Mouse (Mus musculus): Measurements from ENCODE around the gene Ascl3. TPM values are rescaled to one million over a fixed set of nuclear protein-coding genes. Genes with fewer than 3 reads are reported as not detected.

Ascl3 gene
- total and polyA plus RNA-seq, 3 experiments, result not detected

DNA sequence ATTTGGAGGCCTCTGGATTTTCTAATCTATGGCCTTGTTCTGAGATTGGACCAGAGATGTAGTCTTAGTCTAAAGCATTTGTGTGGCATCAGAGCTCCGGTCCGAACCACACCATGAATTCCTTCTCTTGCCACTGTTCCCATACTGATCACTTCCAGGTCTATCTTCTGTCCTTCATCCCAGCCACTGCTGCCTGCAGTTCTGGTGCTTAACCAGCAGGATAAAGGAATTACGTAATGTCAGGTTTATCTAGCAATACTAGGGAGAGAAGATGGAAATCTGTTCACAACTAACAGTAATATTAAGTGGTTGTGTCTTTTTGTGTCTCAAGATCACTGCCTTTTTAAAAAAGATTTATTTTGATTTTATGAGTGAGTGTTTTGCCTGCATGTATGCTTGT lies 41.4 kb downstream of the Ascl3 start:
- H3K4me1 ChIP-seq (ENCODE audit: control insufficient read depth in 1 of 2, insufficient read depth in 2 of 2, low read length in 2 of 2), result peaks cover 0 to 7% of the 10 kb centered on the region in 2 experiments; a peak in 2 of 4 replicates
- H3K27ac ChIP-seq (ENCODE audit: control insufficient read depth, low read depth, low read length), result no peak overlapping the region
- H3K36me3 ChIP-seq (ENCODE audit: control insufficient read depth in 1 of 2, insufficient read depth in 2 of 2, low read length in 2 of 2), result no peaks in the 10 kb centered on the region; a peak in 1 of 4 replicates
- DNase-seq (ENCODE audit: low read depth, low spot score), result no peak
- TF ChIP-seq NELFE (IDR thresholded peaks at IDR 0.05; ENCODE audit: low read depth, low read length) (no peak), GATA1 (IDR thresholded peaks at IDR 0.05; ENCODE audit: low read depth, low read length) (no peak), MYB (IDR thresholded peaks at IDR 0.05; ENCODE audit: low read depth, low read length) (no peak), ZKSCAN1 (IDR thresholded peaks at IDR 0.05; ENCODE audit: low read depth, low read length) (no peak), TBP (IDR thresholded peaks at IDR 0.05; ENCODE audit: low read depth, low read length) (no peak), POLR2AphosphoS5 (IDR thresholded peaks at IDR 0.05; ENCODE audit: borderline replicate concordance, low read depth, low read length) (no peak)
- no peaks in the 10 kb centered on the region for H3K79me2 ChIP-seq (ENCODE audit: control insufficient read depth, insufficient read depth, low read length, poor library complexity)
- H3K9ac ChIP-seq (ENCODE audit: control insufficient read depth, low read depth, low read length, poor library complexity, severe bottlenecking), result no peak overlapping the region
- H3K9me3 ChIP-seq (replicated peaks; ENCODE audit: insufficient read depth, low read length), result no peaks in the 10 kb centered on the region
- no peaks in the 10 kb centered on the region for H3K27me3 ChIP-seq (ENCODE audit: control insufficient read depth in 1 of 2, insufficient read depth in 2 of 2, low read length in 2 of 2)
- H3K4me3 ChIP-seq (ENCODE audit: control insufficient read depth in 1 of 2, insufficient read depth in 1 of 2, low read depth in 2 of 2, low read length in 2 of 2), result no peak overlapping the region

GRCm38 (mm10) chr7:109686585-109687128 lies 44.9 kb downstream of the Ascl3 start:
- TF ChIP-seq MXI1 (IDR thresholded peaks at IDR 0.05; ENCODE audit: low read depth, low read length) (no peak), BHLHE40 (IDR thresholded peaks at IDR 0.05; ENCODE audit: borderline replicate concordance, low read depth, low read length) (no peak), GATA1 (IDR thresholded peaks at IDR 0.05; ENCODE audit: low read depth, low read length) (no peak), CHD1 (IDR thresholded peaks at IDR 0.05; ENCODE audit: low read depth, low read length) (no peak), ZC3H11A (IDR thresholded peaks at IDR 0.05; ENCODE audit: low read depth, low read length) (no peak), ELF1 (IDR thresholded peaks at IDR 0.05; ENCODE audit: low read depth, low read length) (no peak), HCFC1 (IDR thresholded peaks at IDR 0.05; ENCODE audit: low read depth, low read length) (no peak), TCF12 (IDR thresholded peaks at IDR 0.05; ENCODE audit: low read depth, low read length) (no peak), MYB (IDR thresholded peaks at IDR 0.05; ENCODE audit: low read depth, low read length) (no peak), MAZ (IDR thresholded peaks at IDR 0.05; ENCODE audit: low read depth, low read length) (no peak)
- H3K27ac ChIP-seq (ENCODE audit: control insufficient read depth, low read depth, low read length), result no peak overlapping the region
- H3K4me1 ChIP-seq (ENCODE audit: control insufficient read depth in 1 of 2, insufficient read depth in 2 of 2, low read length in 2 of 2), result peaks cover 0 to 7% of the 10 kb centered on the region in 2 experiments; a peak in 2 of 4 replicates
- no peak overlapping the region for H3K4me3 ChIP-seq (ENCODE audit: control insufficient read depth in 1 of 2, insufficient read depth in 1 of 2, low read depth in 2 of 2, low read length in 2 of 2)
- H3K9ac ChIP-seq (ENCODE audit: control insufficient read depth, low read depth, low read length, poor library complexity, severe bottlenecking), result no peak overlapping the region
- DNase-seq (ENCODE audit: low read depth, low spot score), result no peak
- no peaks in the 10 kb centered on the region for H3K9me3 ChIP-seq (replicated peaks; ENCODE audit: insufficient read depth, low read length)
- H3K27me3 ChIP-seq (ENCODE audit: control insufficient read depth in 1 of 2, insufficient read depth in 2 of 2, low read length in 2 of 2), result no peaks in the 10 kb centered on the region
- no peaks in the 10 kb centered on the region for H3K79me2 ChIP-seq (ENCODE audit: control insufficient read depth, insufficient read depth, low read length, poor library complexity)
- no peaks in the 10 kb centered on the region; a peak in 1 of 4 replicates for H3K36me3 ChIP-seq (ENCODE audit: control insufficient read depth in 1 of 2, insufficient read depth in 2 of 2, low read length in 2 of 2)

DNA sequence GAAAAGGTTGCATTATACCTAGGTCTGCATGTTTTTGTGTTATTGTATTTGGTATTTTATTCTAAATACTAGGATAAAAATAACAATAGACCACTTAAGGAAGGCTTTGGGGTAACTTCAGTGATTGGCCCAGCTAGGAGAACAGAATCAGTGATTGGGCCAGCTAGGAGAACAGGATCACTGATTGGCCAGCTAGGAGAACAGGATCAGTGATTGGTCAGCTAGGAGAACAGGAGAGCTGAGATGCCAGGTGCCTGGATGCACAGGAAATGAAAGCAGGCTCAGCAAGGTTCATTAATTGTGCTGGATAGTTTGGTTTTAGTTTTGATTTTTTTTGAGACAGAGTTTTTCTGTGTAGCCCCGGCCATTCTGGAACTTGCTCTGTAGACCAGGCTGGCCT lies 50.6 kb downstream of the Ascl3 start:
- no peak overlapping the region for H3K4me3 ChIP-seq (ENCODE audit: control insufficient read depth in 1 of 2, insufficient read depth in 1 of 2, low read depth in 2 of 2, low read length in 2 of 2)
- no peaks in the 10 kb centered on the region for H3K9me3 ChIP-seq (replicated peaks; ENCODE audit: insufficient read depth, low read length)
- no peak overlapping the region for H3K9ac ChIP-seq (ENCODE audit: control insufficient read depth, low read depth, low read length, poor library complexity, severe bottlenecking)
- no peaks in the 10 kb centered on the region for H3K27me3 ChIP-seq (ENCODE audit: control insufficient read depth in 1 of 2, insufficient read depth in 2 of 2, low read length in 2 of 2)
- DNase-seq (ENCODE audit: low read depth, low spot score), result no peak
- no peaks in the 10 kb centered on the region for H3K36me3 ChIP-seq (ENCODE audit: control insufficient read depth in 1 of 2, insufficient read depth in 2 of 2, low read length in 2 of 2)
- no peaks in the 10 kb centered on the region for H3K79me2 ChIP-seq (ENCODE audit: control insufficient read depth, insufficient read depth, low read length, poor library complexity)
- no peak overlapping the region for H3K27ac ChIP-seq (ENCODE audit: control insufficient read depth, low read depth, low read length)
- H3K4me1 ChIP-seq (ENCODE audit: control insufficient read depth in 1 of 2, insufficient read depth in 2 of 2, low read length in 2 of 2), result no peaks in the 10 kb centered on the region
- TF ChIP-seq MAFK (IDR thresholded peaks at IDR 0.05; ENCODE audit: borderline replicate concordance, low read depth, low read length) (no peak), POLR2A (IDR thresholded peaks at IDR 0.05; ENCODE audit: control insufficient read depth in 1 of 2, insufficient read depth in 1 of 2, low read depth in 1 of 2, low read length in 2 of 2, poor library complexity in 1 of 2) (no peak), POLR2AphosphoS2 (IDR thresholded peaks at IDR 0.05; ENCODE audit: low read length) (no peak), RCOR1 (IDR thresholded peaks at IDR 0.05; ENCODE audit: low read depth, low read length) (no peak), ZNF384 (IDR thresholded peaks at IDR 0.05; ENCODE audit: low read depth, low read length) (no peak), KAT2A (conservative IDR thresholded peaks at IDR 0.05; ENCODE audit: low read depth, low read length) (no peak), NRF1 (IDR thresholded peaks at IDR 0.05; ENCODE audit: insufficient read depth, low read depth, low read length, poor library complexity, severe bottlenecking) (no peak), CTCF (IDR thresholded peaks at IDR 0.05 in 2 of 3, conservative IDR thresholded peaks at IDR 0.05 in 1 of 3; ENCODE audit: control insufficient read depth in 1 of 3, insufficient read depth in 1 of 3, low read depth in 2 of 3, low read length in 3 of 3, poor library complexity in 1 of 3, severe bottlenecking in 1 of 3) (no peak), E2F4 (IDR thresholded peaks at IDR 0.05; ENCODE audit: borderline replicate concordance, low read depth, low read length) (no peak), TAL1 (IDR thresholded peaks at IDR 0.05; ENCODE audit: low read length) (no peak), SMC3 (IDR thresholded peaks at IDR 0.05; ENCODE audit: low read depth, low read length) (no peak), ZMIZ1 (IDR thresholded peaks at IDR 0.05; ENCODE audit: low read depth, low read length) (no peak), MYC (IDR thresholded peaks at IDR 0.05; ENCODE audit: low read depth, low read length) (no peak), JUND (IDR thresholded peaks at IDR 0.05; ENCODE audit: low read depth, low read length) (no peak)

Data from MEL (cell line).